Mouse (Mus musculus): ENCODE data around the gene Pmepa1.

GRCm38 (mm10) chr2:173270601-173271248 is 5.6 kb downstream of the Pmepa1 start:
- TF ChIP-seq CTCF (IDR thresholded peaks at IDR 0.05 in 2 of 3, conservative IDR thresholded peaks at IDR 0.05 in 1 of 3; ENCODE audit: control insufficient read depth in 1 of 3, insufficient read depth in 1 of 3, low read depth in 2 of 3, low read length in 3 of 3, poor library complexity in 1 of 3, severe bottlenecking in 1 of 3) (no peak), USF1 (IDR thresholded peaks at IDR 0.05; ENCODE audit: low read depth, low read length) (no peak)

Measured in MEL (cell line).